Mouse (Mus musculus): ENCODE measurements at regions not wholly inside any gene's neighbourhood (a gene's known extent, or its start where the extent isn't known, plus 50 kb on each side); places are given as distances from the start of the nearest gene placed in this dataset.

GRCm38 (mm10) chr3:38116071-38116787, 368.4 kb downstream of the Ankrd50 start (continued):
- TF ChIP-seq MEF2A (IDR thresholded peaks at IDR 0.05; ENCODE audit: extremely low read depth, insufficient replicate concordance, low read depth, low read length, poor library complexity, severe bottlenecking) (no peak), ZC3H11A (IDR thresholded peaks at IDR 0.05; ENCODE audit: low read depth, low read length) (no peak)

- Histone ChIP-seq H3K4me1 (ENCODE audit: control insufficient read depth in 1 of 2, insufficient read depth in 2 of 2, low read length in 2 of 2) (no peaks in the 10 kb centered on the region), H3K79me2 (ENCODE audit: control insufficient read depth, insufficient read depth, low read length, poor library complexity) (no peaks in the 10 kb centered on the region), H3K9ac (ENCODE audit: control insufficient read depth, low read depth, low read length, poor library complexity, severe bottlenecking) (no peak overlapping the region), H3K27ac (ENCODE audit: control insufficient read depth, low read depth, low read length) (no peak overlapping the region), H3K27me3 (ENCODE audit: control insufficient read depth in 1 of 2, insufficient read depth in 2 of 2, low read length in 2 of 2) (no peaks in the 10 kb centered on the region), H3K9me3 (replicated peaks; ENCODE audit: insufficient read depth, low read length) (no peaks in the 10 kb centered on the region), H3K4me3 (ENCODE audit: control insufficient read depth in 1 of 2, insufficient read depth in 1 of 2, low read depth in 2 of 2, low read length in 2 of 2) (no peak overlapping the region), H3K36me3 (ENCODE audit: control insufficient read depth in 1 of 2, insufficient read depth in 2 of 2, low read length in 2 of 2) (no peaks in the 10 kb centered on the region)
- TF ChIP-seq SIN3A (IDR thresholded peaks at IDR 0.05; ENCODE audit: low read length) (no peak), NRF1 (IDR thresholded peaks at IDR 0.05; ENCODE audit: insufficient read depth, low read depth, low read length, poor library complexity, severe bottlenecking) (no peak), ZNF384 (IDR thresholded peaks at IDR 0.05; ENCODE audit: low read depth, low read length) (no peak), HCFC1 (IDR thresholded peaks at IDR 0.05; ENCODE audit: low read depth, low read length) (no peak), EP300 (IDR thresholded peaks at IDR 0.05; ENCODE audit: low read depth in 1 of 2, low read length in 2 of 2) (no peak), USF1 (IDR thresholded peaks at IDR 0.05; ENCODE audit: low read depth, low read length) (no peak), TBP (IDR thresholded peaks at IDR 0.05; ENCODE audit: low read depth, low read length) (no peak), E2F4 (IDR thresholded peaks at IDR 0.05; ENCODE audit: borderline replicate concordance, low read depth, low read length) (no peak), ZKSCAN1 (IDR thresholded peaks at IDR 0.05; ENCODE audit: low read depth, low read length) (no peak), CHD1 (IDR thresholded peaks at IDR 0.05; ENCODE audit: low read depth, low read length) (no peak), ETS1 (IDR thresholded peaks at IDR 0.05; ENCODE audit: low read depth, low read length) (no peak), MAZ (IDR thresholded peaks at IDR 0.05; ENCODE audit: low read depth, low read length) (no peak), CTCF (IDR thresholded peaks at IDR 0.05 in 2 of 3, conservative IDR thresholded peaks at IDR 0.05 in 1 of 3; ENCODE audit: control insufficient read depth in 1 of 3, insufficient read depth in 1 of 3, low read depth in 2 of 3, low read length in 3 of 3, poor library complexity in 1 of 3, severe bottlenecking in 1 of 3) (no peak), USF2 (IDR thresholded peaks at IDR 0.05; ENCODE audit: borderline replicate concordance in 1 of 2, insufficient read depth in 1 of 2, low read depth in 1 of 2, low read length in 2 of 2) (no peak), TCF12 (IDR thresholded peaks at IDR 0.05; ENCODE audit: low read depth, low read length) (no peak), MYC (IDR thresholded peaks at IDR 0.05; ENCODE audit: low read depth, low read length) (no peak), NELFE (IDR thresholded peaks at IDR 0.05; ENCODE audit: low read depth, low read length) (no peak), MXI1 (IDR thresholded peaks at IDR 0.05; ENCODE audit: low read depth, low read length) (no peak), SMC3 (IDR thresholded peaks at IDR 0.05; ENCODE audit: low read depth, low read length) (no peak)
- DNase-seq (ENCODE audit: low read depth, low spot score), result no peak
Observed at GRCm38 (mm10) chr3:38112568-38112967, 372.1 kb downstream of the Ankrd50 start.
